Mouse (Mus musculus) olfactory bulb, adult 2 months (tissue): ENCODE data around the gene Calm5. TPM values are rescaled to one million over a fixed set of nuclear protein-coding genes. Genes with fewer than 3 reads are reported as not detected.
"Not testable (repeated sequence)": the region's sequence is repeated elsewhere in the genome, so short reads cannot be mapped to it uniquely, and the experiment has no call there.

Source experiments
- H3K27ac ChIP-seq: fragments of 200-500 bp; 2 replicates; pipeline ENCODE4 v1.5.1; 2012; ENCODE audit warnings: low read depth, low read length; ENCODE audit not compliant: insufficient read depth
- H3K4me1 ChIP-seq: fragments of 200-500 bp; 2 replicates; pipeline ENCODE4 v1.6.1; 2012; ENCODE audit warnings: low read length; ENCODE audit not compliant: control insufficient read depth, insufficient read depth
- H3K4me3 ChIP-seq: fragments of 200-500 bp; 2 replicates; pipeline ENCODE4 v1.5.1; 2012; ENCODE audit warnings: mild to moderate bottlenecking, low read depth, low read length, moderate library complexity; ENCODE audit not compliant: insufficient read depth
- CTCF ChIP-seq: fragments of 200-500 bp; IDR thresholded peaks from 2 replicates; pipeline ENCODE4 v1.5.1; 2012; ENCODE audit warnings: low read depth, mild to moderate bottlenecking, low read length, moderate library complexity; ENCODE audit not compliant: insufficient read depth
- POLR2A ChIP-seq: fragments of 200-500 bp; IDR thresholded peaks from 2 replicates; pipeline ENCODE4 v1.6.1; 2012; ENCODE audit warnings: mild to moderate bottlenecking, low read depth, low read length, moderate library complexity; ENCODE audit not compliant: insufficient read depth
- WGBS: fragments of 180-500 bp; shearing (Covaris S2); methylation state at CpG from one replicate; pipeline ENCODE4 v1.1.7; 2018; 5-methylcytosine and 5-hydroxymethylcytosine counted together
- polyA plus RNA-seq: library from polyadenylated mRNA; stranded (reverse); fragments of >200 nt; gene quantifications from 2 replicates; pipeline ENCODE4 v1.2.4, GENCODE M21; 2012; ENCODE audit warnings: low replicate concordance; ENCODE audit not compliant: missing spikeins, insufficient read depth, insufficient read length

The Calm5 gene
- polyA plus RNA-seq, 1 experiment, result not detected

- Histone ChIP-seq H3K27ac (no peak overlapping the region), H3K4me3 (no peak overlapping the region), H3K4me1 (no peaks in the 10 kb centered on the region)
- WGBS, result 97% methylated on average over 7 of the region's 7 CpGs
- no peak for TF ChIP-seq CTCF
Observed at GRCm38 (mm10) chr13:3886663-3887062, 32.7 kb downstream of the Calm5 start.

DNA sequence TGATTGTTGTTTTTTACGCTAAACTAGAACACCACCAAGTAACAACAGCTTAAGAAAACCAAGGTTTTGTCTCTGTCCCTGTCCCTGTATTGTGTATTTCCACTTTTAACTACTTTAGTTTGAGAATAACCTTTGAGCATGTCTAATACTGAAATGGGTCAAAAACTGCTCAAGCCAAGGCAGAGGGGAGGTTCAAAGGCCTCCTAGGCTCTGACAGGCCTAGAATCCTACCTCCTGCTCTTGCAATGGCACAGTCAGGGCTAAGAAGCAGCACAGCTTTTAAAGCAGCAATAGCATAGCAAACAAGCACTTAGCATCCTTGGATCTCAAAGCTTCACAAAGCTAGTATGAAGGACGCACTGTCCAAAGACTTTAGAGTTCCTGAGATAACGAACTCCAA, 35.1 kb downstream of the Calm5 start:
- WGBS, result 91% methylated on average over 3 of the region's 3 CpGs
- TF ChIP-seq POLR2A (no peak), CTCF (no peak)
- no peaks in the 10 kb centered on the region for H3K4me1 ChIP-seq
- H3K4me3 ChIP-seq, result no peak overlapping the region
- H3K27ac ChIP-seq, result no peak overlapping the region

- no peak for TF ChIP-seq POLR2A
- TF ChIP-seq CTCF, result no peak
- Histone ChIP-seq H3K4me1 (no peaks in the 10 kb centered on the region), H3K4me3 (no peak overlapping the region), H3K27ac (no peak overlapping the region)
- WGBS, result 69% methylated on average over 8 of the region's 8 CpGs
Observed at GRCm38 (mm10) chr13:3890061-3890460, 36.1 kb downstream of the Calm5 start.

DNA sequence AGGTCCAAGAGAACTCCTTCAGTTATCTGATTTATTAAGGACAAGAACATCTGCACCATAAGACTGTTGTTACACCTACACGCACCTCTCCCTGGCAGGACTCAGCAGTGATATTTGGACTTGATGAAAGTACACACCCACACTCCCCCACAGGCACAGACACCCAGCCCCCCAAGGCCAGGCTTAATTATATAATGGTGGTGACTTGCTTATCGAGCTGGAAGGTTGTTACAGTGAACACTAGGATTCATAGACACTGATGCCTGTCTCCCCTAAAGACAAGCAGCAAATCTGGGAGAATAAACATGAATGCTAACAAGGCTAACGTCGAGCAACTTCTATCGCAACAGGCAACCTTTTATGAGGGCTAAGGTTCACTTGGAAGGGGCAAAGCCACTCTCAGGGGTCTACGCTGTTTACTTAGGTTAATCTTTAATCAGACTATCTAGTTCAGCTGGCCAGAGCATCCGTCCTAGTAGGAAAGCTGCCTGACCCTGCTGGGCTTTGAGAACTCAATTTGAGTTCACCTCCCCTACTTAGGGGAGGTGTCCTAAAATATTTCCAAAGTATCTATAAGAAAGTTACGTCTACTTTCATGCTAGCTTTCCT, 37.6 kb downstream of the Calm5 start:
- no peak overlapping the region for H3K27ac ChIP-seq
- TF ChIP-seq POLR2A (no peak), CTCF (no peak)
- no peaks in the 10 kb centered on the region for H3K4me1 ChIP-seq
- WGBS, result 63% methylated on average over 8 of the region's 8 CpGs
- H3K4me3 ChIP-seq, result no peak overlapping the region

DNA sequence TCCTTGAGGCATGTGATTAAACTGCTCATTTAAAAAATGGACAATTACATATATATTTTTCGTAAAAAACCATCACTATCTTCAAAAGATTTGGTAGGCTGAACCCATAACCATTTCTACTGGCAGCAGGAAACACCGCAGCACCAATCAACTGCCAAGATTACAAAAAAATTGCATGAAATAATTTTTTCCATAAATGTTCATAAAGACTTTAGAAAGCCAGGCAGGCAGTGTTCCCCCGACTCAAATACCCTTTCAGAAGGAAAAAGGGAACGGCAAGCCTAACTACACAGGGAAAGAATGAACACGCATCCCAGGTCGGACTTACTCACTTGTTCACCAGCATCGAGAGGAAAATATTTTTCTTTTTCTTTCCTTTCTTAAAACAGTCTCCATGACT, 38.6 kb downstream of the Calm5 start:
- Histone ChIP-seq H3K27ac (no peak overlapping the region), H3K4me1 (no peaks in the 10 kb centered on the region), H3K4me3 (no peak overlapping the region)
- WGBS, result 32% methylated on average over 7 of the region's 7 CpGs
- TF ChIP-seq POLR2A (no peak), CTCF (no peak)

- under 1% methylated on average over 35 of the region's 35 CpGs for WGBS
- TF ChIP-seq POLR2A, result peak; percentile 86
- no peak for TF ChIP-seq CTCF
- Histone ChIP-seq H3K4me3 (peak overlapping the region; percentile 53), H3K27ac (no peak overlapping the region), H3K4me1 (no peaks in the 10 kb centered on the region)
Observed at GRCm38 (mm10) chr13:3893126-3893734, 39.3 kb downstream of the Calm5 start.

- no peak overlapping the region for H3K27ac ChIP-seq
- H3K4me1 ChIP-seq, result no peaks in the 10 kb centered on the region
- 86% methylated on average over 8 of the region's 8 CpGs for WGBS
- TF ChIP-seq POLR2A (no peak), CTCF (no peak)
- H3K4me3 ChIP-seq, result no peak overlapping the region
Observed at GRCm38 (mm10) chr13:3894549-3894948, 40.6 kb downstream of the Calm5 start.

- Histone ChIP-seq H3K27ac (no peak overlapping the region), H3K4me1 (no peaks in the 10 kb centered on the region), H3K4me3 (no peak overlapping the region)
- TF ChIP-seq POLR2A (no peak), CTCF (no peak)
- WGBS, result 90% methylated on average over 8 of the region's 8 CpGs
Observed at GRCm38 (mm10) chr13:3895397-3895980, 41.5 kb downstream of the Calm5 start.

DNA sequence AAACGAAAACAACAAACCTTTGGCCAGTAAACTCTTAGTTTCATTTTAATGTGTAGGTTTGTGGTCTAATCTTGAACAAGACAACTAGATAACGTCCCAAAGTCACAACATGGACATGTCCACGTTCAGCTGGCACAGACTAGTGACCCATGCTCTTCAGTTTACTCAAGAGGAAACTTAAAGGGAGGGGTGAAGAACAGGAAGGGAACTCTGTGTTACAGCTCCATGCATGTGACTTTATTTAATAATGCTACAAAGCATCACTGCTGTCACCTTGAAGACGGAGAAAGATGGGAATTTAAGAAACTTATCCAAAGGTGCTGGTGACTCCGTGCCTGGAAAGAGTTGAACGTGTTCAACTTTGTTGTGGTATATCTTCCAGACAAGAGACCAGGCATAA, 42.1 kb downstream of the Calm5 start:
- TF ChIP-seq POLR2A (no peak), CTCF (no peak)
- 89% methylated on average over 6 of the region's 6 CpGs for WGBS
- Histone ChIP-seq H3K4me3 (no peak overlapping the region), H3K27ac (no peak overlapping the region), H3K4me1 (no peaks in the 10 kb centered on the region)

GRCm38 (mm10) chr13:3896913-3897312, 42.9 kb downstream of the Calm5 start:
- H3K27ac ChIP-seq, result no peak overlapping the region
- no peaks in the 10 kb centered on the region for H3K4me1 ChIP-seq
- TF ChIP-seq POLR2A (no peak), CTCF (no peak)
- WGBS, result 30% methylated on average over 5 of the region's 5 CpGs
- no peak overlapping the region for H3K4me3 ChIP-seq

GRCm38 (mm10) chr13:3898202-3898601, 44.2 kb downstream of the Calm5 start:
- WGBS, result 93% methylated on average over 5 of the region's 5 CpGs
- H3K4me3 ChIP-seq, H3K27ac ChIP-seq, H3K4me1 ChIP-seq: not testable (repeated sequence)
